Mouse (Mus musculus) forebrain, embryonic 10.5 days (tissue): Measurements from ENCODE around the gene Ptprd. TPM values are rescaled to one million over a fixed set of nuclear protein-coding genes. Genes with fewer than 3 reads are reported as not detected.
"Not testable (repeated sequence)": the region's sequence is repeated elsewhere in the genome, so short reads cannot be mapped to it uniquely, and the experiment has no call there.

Source experiments
- DNase-seq: peaks from one replicate; pipeline ENCODE4 v3.0.0-alpha.2; 2017; ENCODE audit warnings: low spot score; ENCODE audit errors: extremely low spot score
- H3K27ac ChIP-seq: fragments of 300-500 bp; sonication (generic); 2 replicates; pipeline ENCODE4 v1.5.1; 2016; ENCODE audit warnings: mild to moderate bottlenecking
- H3K27me3 ChIP-seq: fragments of 300-500 bp; sonication (generic); 2 replicates; pipeline ENCODE4 v1.6.1; 2016; ENCODE audit warnings: mild to moderate bottlenecking; ENCODE audit not compliant: poor library complexity, severe bottlenecking
- H3K36me3 ChIP-seq: fragments of 300-500 bp; sonication (generic); replicated peaks from 2 replicates; pipeline ENCODE4 v1.6.1; 2016; ENCODE audit warnings: mild to moderate bottlenecking, moderate library complexity
- H3K4me1 ChIP-seq: fragments of 300-500 bp; sonication (generic); 2 replicates; pipeline ENCODE4 v1.6.1; 2016
- H3K4me3 ChIP-seq: fragments of 300-500 bp; sonication (generic); 2 replicates; pipeline ENCODE4 v1.5.1; 2016; ENCODE audit warnings: mild to moderate bottlenecking, moderate library complexity
- H3K9me3 ChIP-seq: fragments of 300-500 bp; sonication (generic); 2 replicates; pipeline ENCODE4 v1.6.1; 2016; ENCODE audit warnings: mild to moderate bottlenecking, moderate library complexity
- WGBS: fragments of 180-500 bp; shearing (Covaris S2); methylation state at CpG from one replicate; pipeline ENCODE4 v1.1.7; 2016; 5-methylcytosine and 5-hydroxymethylcytosine counted together
- polyA plus RNA-seq: library from polyadenylated mRNA; unstranded; fragments of >200 nt; fragmentation: Nextera tagmentation; extraction: Ambion mirVana; gene quantifications from 2 replicates; pipeline ENCODE4 v1.2.1, GENCODE M21; 2016

Gene Ptprd
- polyA plus RNA-seq, 1 experiment from 2014 or later = 12.2 TPM

DNA sequence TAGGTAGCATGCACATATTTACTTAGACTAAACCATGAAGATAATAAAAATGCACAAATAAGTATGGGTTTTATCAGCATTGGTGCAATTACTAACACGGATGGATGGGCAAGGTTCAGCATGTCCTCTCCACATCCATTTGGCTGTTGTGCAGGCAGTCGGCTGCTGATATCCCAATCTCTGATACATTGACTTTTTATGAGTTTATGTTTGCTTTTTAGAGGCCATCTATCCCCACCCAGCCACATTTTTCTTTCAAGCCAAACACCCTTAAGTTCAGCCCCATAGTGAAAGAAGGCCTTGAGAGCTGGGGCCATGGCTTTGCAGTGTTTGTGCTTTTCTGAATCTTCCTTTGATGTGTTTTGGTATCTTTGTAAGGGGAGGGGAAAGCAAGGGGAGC lies 2166.1 kb downstream of the Ptprd start:
- WGBS = 89% methylated on average over 2 of the region's 2 CpGs
- H3K27ac ChIP-seq = no peak overlapping the region

DNA sequence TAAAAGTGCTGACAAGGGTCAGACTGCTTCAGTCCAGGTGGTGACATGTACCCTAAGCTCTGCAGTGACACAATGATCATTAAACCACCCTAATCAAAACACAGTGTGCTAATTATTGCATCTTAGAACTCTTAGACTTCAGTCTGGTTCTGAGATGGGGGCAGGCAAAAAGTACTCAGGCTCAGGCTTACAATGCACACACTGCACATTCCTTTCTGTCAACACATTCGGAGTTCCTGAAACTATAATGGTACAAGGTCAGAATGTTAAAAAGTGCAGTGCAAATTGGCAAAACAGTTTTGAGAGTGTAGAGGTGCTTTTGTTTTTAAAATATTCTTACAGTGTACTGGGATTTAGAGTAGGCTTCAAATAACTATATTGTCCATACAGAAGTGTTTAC lies 2167.0 kb downstream of the Ptprd start:
- Histone ChIP-seq H3K9me3 (no peaks in the 10 kb centered on the region), H3K4me1 (no peaks in the 10 kb centered on the region), H3K27me3 (no peaks in the 10 kb centered on the region), H3K4me3 (no peak overlapping the region), H3K27ac (no peak overlapping the region), H3K36me3 (no peaks in the 10 kb centered on the region)
- DNase-seq = no peak
- WGBS = 78% methylated on average over 1 of the region's 1 CpGs

More for the DNA sequence above, 2166.1 kb downstream of the Ptprd start:
- no peaks in the 10 kb centered on the region for H3K9me3 ChIP-seq
- no peaks in the 10 kb centered on the region for H3K4me1 ChIP-seq
- no peak overlapping the region for H3K4me3 ChIP-seq
- H3K27me3 ChIP-seq = no peaks in the 10 kb centered on the region
- DNase-seq = no peak
- no peaks in the 10 kb centered on the region for H3K36me3 ChIP-seq

DNA sequence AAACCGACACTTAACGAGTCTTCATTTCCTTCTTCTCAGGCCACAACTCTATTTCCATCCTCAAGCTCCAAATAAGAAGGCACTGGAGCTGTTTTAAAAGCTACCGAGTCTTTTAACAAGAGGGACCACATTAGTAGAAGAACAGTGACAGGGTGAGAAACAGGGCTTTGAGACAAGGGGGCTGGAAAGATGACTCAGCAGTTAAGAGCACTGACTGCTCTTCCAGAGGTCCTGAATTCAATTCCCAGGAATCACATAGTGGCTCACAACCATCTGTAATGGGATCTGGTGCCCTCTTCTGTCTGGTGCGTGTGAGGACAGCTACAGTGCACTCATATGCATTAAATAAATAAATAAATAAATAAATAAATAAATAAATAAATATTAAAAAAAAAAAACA lies 2174.6 kb downstream of the Ptprd start:
- DNase-seq, H3K4me1 ChIP-seq, H3K4me3 ChIP-seq, H3K9me3 ChIP-seq, H3K36me3 ChIP-seq, H3K27me3 ChIP-seq, H3K27ac ChIP-seq: not testable (repeated sequence)
- 85% methylated on average over 4 of the region's 4 CpGs for WGBS

DNA sequence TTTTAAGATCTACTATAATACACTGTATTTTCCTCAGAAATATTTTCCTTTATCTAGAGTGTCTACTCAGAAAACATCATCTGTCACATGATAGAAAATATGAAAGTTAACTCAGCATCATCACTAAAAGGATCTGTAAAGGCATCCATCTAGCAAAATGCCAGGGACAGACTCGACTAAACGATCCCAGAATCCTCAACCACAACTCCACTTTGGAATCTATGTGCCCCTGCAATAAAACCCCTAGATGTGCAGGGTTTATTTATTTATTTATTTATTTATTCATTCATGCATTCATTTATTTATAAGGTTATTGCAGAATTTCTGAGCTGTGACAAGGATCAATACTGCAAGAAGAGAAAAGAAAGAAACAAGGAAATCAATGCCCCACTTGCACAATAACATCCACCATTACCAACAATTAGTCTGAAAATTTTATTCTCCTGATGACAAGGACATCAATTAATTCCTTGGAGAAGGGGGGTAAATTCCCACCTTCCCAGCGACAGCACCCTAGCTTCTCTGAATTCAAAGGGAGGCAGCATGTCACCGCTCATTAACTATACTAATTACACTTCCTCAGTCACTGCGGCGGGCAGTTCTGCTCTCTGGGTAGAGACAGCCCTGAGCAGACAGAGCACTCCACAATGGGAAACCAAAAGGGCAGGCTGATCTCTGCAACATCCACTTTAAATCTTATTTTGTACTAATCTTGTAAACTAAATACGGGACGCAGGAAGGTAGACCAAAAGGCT lies 2186.0 kb downstream of the Ptprd start:
- Histone ChIP-seq H3K36me3 (no peaks in the 10 kb centered on the region), H3K4me3 (no peak overlapping the region; the same call in 1 of the 2 replicates), H3K4me1 (peaks cover 13% of the 10 kb centered on the region), H3K9me3 (no peaks in the 10 kb centered on the region), H3K27me3 (no peaks in the 10 kb centered on the region), H3K27ac (peak overlapping the region; percentile 35; the same call in 1 of the 2 replicates)
- WGBS = 44% methylated on average over 8 of the region's 8 CpGs
- no peak for DNase-seq

DNA sequence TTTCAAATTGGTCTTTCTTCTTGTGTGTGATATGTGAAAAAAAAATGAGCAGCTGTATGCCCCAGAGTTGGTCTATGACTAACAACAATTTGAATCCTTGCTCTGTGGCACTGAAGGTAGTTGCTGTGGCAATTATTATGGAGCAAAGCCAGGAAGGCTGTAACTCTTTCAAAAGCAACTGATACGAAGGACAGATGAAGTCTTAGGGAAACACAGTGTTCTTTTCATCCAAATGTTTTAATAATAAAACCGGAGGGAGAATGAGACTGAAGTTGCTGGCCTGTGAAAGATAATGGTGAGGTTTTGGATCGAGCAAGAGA lies 2187.3 kb downstream of the Ptprd start:
- Histone ChIP-seq H3K36me3 (no peaks in the 10 kb centered on the region), H3K9me3 (no peaks in the 10 kb centered on the region), H3K4me3 (no peak overlapping the region), H3K27me3 (no peaks in the 10 kb centered on the region), H3K27ac (no peak overlapping the region), H3K4me1 (peaks cover 13% of the 10 kb centered on the region)
- no peak for DNase-seq
- WGBS = 89% methylated on average over 3 of the region's 3 CpGs

DNA sequence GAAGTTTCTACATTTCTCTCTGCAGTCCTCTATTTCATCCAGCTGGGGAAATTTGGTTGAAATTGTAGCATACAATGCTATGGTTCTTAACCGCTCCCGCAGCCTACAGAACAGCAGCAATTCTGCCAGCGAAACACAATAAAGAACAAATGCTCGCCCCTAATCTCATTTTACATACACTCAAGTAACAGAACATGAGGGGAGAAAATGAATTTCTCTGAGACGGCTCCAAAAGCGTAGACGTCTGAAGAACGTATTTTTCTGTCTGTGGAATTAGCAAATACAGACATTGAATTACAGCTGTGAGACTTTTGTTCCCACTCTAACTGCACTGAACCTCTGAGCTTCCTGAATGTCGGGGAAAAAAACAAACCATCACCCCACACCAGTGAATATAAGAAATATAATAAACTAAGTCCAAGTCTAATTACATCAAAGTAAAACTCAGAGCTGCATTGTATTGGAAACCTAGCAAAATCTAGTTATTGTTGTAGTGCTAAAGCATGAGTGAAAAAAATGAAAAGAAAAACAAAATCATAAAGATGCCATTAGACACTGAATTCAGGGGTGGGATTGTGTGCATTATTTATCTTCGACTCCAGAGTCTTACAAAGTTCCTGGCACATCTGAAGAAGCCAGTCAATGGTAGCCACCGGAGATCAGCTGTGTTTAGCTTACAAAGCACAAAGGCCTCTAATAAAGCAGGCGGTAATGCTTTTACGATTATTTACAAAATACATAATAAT lies 2187.8 kb downstream of the Ptprd start:
- Histone ChIP-seq H3K9me3 (no peaks in the 10 kb centered on the region), H3K27ac (no peak overlapping the region), H3K4me1 (peaks cover 13% of the 10 kb centered on the region), H3K4me3 (no peak overlapping the region), H3K36me3 (no peaks in the 10 kb centered on the region), H3K27me3 (no peaks in the 10 kb centered on the region)
- DNase-seq = no peak
- WGBS = 83% methylated on average over 13 of the region's 13 CpGs

DNA sequence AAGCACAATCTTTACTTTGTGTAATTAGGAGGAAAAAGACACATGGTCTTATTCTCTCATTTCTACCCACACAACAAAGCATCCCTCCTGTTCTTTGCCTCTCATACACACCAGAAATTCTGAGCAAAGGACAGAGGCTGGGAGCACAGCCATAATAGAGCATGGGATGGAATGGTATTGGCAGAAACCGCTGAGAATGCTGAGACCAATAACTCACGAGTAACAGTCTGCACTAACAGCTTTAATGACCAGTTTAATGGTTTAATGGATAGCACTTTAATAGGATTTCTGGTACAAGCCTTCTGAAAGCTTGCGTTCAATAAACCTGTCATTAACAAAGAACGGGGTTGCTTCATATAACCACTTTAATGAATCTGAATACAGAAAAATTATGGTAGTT lies 2190.1 kb downstream of the Ptprd start:
- no peak for DNase-seq
- no peak overlapping the region for H3K27ac ChIP-seq
- H3K36me3 ChIP-seq = no peaks in the 10 kb centered on the region
- H3K27me3 ChIP-seq = no peaks in the 10 kb centered on the region
- no peak overlapping the region for H3K4me3 ChIP-seq
- H3K9me3 ChIP-seq = no peaks in the 10 kb centered on the region
- WGBS = 88% methylated on average over 4 of the region's 4 CpGs
- H3K4me1 ChIP-seq = peaks cover 13% of the 10 kb centered on the region

DNA sequence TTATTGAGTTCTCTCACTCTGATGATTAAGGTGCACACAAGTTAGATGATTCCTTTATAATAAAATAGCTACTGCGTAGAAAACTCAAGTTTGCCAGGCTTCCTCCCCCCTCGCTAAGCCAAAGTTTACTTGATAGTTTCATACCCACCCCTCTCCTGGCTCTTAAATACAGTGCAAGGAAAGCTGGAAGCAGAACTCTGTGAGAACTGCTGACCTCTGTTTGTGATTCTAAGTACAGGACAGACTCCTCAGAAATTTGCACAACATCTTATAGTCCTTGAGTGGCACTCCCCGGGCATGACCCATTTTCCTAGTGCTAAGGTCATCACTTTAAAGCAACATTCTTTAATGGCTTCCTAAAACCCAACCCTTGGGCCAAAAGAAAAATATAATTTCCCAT lies 2196.7 kb downstream of the Ptprd start:
- no peak overlapping the region for H3K27ac ChIP-seq
- no peak for DNase-seq
- H3K4me3 ChIP-seq = no peak overlapping the region
- WGBS = 88% methylated on average over 3 of the region's 3 CpGs
- H3K27me3 ChIP-seq = no peaks in the 10 kb centered on the region
- H3K4me1 ChIP-seq = peaks cover 17% of the 10 kb centered on the region
- no peaks in the 10 kb centered on the region for H3K36me3 ChIP-seq
- H3K9me3 ChIP-seq = no peaks in the 10 kb centered on the region

DNA sequence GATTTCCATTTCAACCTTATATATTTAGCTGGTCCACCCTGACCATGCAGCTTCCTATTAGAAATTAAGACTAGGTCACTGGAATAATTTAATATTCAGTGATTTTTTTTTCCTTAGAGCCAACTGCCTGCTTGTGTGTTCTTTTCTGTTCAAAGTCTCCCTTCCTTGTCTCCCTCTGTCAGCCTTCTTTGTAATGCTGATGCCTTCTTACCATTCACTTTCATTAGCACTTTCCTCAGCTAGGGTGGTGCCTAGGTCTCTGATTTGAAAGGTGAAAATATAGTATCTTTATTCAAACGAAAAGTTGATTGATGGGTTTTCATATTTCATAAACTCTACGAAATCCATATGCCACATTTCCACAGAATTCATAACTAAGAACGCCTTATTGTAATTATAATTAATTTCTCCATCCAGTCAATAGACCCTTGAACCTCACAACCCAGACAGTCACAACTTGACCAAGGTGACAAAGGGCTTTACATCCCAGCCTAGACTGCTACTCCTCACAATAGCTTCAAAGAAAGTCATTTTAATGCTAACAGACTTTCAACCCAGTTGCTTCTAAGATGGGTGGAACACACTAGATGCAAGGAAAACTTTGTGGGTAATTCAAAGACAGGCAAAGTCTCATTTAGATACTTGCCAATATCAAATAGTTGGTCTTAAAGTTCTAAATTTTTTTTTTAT lies 2197.5 kb downstream of the Ptprd start:
- no peaks in the 10 kb centered on the region for H3K27me3 ChIP-seq
- no peak for DNase-seq
- WGBS = 65% methylated on average over 3 of the region's 3 CpGs
- H3K36me3 ChIP-seq = no peaks in the 10 kb centered on the region
- no peaks in the 10 kb centered on the region for H3K9me3 ChIP-seq
- no peak overlapping the region for H3K27ac ChIP-seq
- H3K4me1 ChIP-seq = peaks cover 17% of the 10 kb centered on the region
- H3K4me3 ChIP-seq = no peak overlapping the region

DNA sequence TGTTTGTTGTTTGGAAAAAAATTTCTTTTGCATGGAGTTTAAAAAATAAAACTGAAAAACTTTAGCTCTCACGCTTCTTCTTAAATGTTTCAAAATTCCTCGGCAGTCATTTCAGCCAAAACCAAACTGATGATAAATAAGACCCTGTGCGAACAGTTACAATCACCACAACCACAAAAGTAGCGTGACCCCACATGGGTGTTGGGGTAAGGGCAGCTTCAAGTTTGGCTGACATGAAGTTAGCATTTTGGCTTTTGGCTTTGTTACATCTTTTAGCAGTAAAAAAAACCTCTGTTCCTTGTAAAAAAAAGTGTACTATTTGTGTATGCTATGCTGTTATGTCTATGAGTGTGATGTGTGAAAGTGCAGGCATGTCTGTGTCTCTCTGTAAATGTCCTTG lies 2203.2 kb downstream of the Ptprd start:
- Histone ChIP-seq H3K27ac (no peak overlapping the region), H3K27me3 (no peaks in the 10 kb centered on the region), H3K9me3 (no peaks in the 10 kb centered on the region), H3K4me3 (no peak overlapping the region), H3K4me1 (peaks cover 16% of the 10 kb centered on the region), H3K36me3 (no peaks in the 10 kb centered on the region)
- DNase-seq = no peak
- WGBS = 96% methylated on average over 4 of the region's 4 CpGs

DNA sequence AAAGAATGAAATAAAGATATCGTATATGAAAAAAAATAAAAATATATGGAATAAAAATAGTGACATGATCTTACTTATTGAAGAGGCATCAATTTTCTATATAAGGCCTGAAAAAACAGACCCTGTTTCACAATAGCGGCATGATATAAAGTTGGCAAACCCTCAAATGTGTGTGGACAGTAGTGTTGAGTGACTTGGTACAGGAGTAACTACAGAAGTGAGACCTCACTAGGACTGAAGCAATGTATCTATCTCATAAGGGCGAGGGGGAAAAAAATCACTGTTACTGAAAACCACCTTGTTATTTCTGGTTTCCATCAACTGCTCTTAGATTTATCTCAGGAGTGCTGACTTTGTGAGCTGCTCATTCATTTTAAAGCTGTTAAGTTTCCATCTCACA lies 2204.5 kb downstream of the Ptprd start:
- no peaks in the 10 kb centered on the region for H3K9me3 ChIP-seq
- no peaks in the 10 kb centered on the region for H3K27me3 ChIP-seq
- H3K4me3 ChIP-seq = no peak overlapping the region
- peaks cover 16% of the 10 kb centered on the region for H3K4me1 ChIP-seq
- no peak for DNase-seq
- no peaks in the 10 kb centered on the region for H3K36me3 ChIP-seq
- WGBS = 91% methylated on average over 3 of the region's 3 CpGs
- no peak overlapping the region for H3K27ac ChIP-seq

DNA sequence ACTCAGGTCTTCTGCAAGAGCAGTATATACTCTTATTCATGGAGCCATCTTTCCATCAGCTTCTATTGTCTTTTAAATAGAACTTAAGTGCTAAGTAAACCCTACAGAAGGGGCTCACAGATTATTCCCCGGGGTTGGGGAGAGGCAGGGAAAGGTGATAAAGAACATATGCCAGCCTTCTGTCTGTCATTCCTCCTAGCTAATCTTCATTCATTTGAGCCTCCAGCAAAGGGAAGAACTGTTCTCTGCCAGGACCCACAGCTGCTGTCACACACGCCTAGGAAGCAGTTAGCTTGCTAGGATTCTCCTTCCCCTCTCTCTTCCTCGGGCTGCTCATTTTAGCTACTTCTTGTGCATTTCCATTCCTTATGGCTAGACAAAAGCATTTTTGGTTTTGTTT lies 2205.0 kb downstream of the Ptprd start:
- Histone ChIP-seq H3K4me1 (peaks cover 15% of the 10 kb centered on the region), H3K36me3 (no peaks in the 10 kb centered on the region), H3K9me3 (no peaks in the 10 kb centered on the region), H3K27ac (no peak overlapping the region), H3K27me3 (no peaks in the 10 kb centered on the region), H3K4me3 (no peak overlapping the region)
- no peak for DNase-seq
- WGBS = 47% methylated on average over 3 of the region's 3 CpGs

DNA sequence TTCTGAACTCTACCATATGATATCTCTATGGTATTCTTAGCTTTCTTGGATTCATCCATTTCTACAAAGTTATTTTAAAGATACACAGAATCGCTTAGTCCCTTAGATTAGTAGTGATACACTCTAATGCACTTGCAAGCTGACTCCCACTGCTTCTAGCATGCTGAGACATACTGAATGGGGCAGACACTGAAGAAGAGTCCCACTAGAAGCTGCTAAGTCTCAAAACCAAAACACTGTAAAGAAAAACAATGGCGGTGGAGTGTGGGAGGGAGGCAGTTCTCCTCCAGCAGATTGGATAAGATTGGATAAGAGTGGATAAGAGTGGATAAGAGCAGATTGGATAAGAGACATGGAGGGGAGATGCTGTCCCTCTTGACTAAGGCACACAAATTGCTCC lies 2207.6 kb downstream of the Ptprd start:
- Histone ChIP-seq H3K9me3 (no peaks in the 10 kb centered on the region), H3K27ac (no peak overlapping the region), H3K36me3 (no peaks in the 10 kb centered on the region), H3K27me3 (no peaks in the 10 kb centered on the region), H3K4me1 (peaks cover 7% of the 10 kb centered on the region), H3K4me3 (no peak overlapping the region)
- no peak for DNase-seq
- 86% methylated on average over 2 of the region's 2 CpGs for WGBS
